Comparison of ENCODE assay signal across 1 mouse cellular context in genomic region chr11:83578999-83579398, GRCm38 (mm10).
A peak's percentile ranks its signal among the peaks of the same experiment; 100 is the strongest.
TF ChIP-seq lines count a peak whose summit lies in the region.

No protein-coding gene starts in this region.

TF ChIP-seq in CH12.LX, 34 proteins besides CTCF, POLR2A, EP300 and RAD21:
- TF ChIP-seq MAZ (IDR thresholded peaks at IDR 0.05; ENCODE audit: low read depth, low read length) (no peak), NELFE (IDR thresholded peaks at IDR 0.05; ENCODE audit: low read depth, low read length) (0 out of 2 replicates have a peak, but pooled peaks have one; percentile 9), SMC3 (IDR thresholded peaks at IDR 0.05; ENCODE audit: low read depth, low read length) (peak; percentile 53)
